Mouse (Mus musculus): ENCODE data around the gene Mitf. TPM values are rescaled to one million over a fixed set of nuclear protein-coding genes. Genes with fewer than 3 reads are reported as not detected.

Gene Mitf
- polyA plus RNA-seq, 2 experiments from 2014 or later = 0.28 to 0.79 TPM

DNA sequence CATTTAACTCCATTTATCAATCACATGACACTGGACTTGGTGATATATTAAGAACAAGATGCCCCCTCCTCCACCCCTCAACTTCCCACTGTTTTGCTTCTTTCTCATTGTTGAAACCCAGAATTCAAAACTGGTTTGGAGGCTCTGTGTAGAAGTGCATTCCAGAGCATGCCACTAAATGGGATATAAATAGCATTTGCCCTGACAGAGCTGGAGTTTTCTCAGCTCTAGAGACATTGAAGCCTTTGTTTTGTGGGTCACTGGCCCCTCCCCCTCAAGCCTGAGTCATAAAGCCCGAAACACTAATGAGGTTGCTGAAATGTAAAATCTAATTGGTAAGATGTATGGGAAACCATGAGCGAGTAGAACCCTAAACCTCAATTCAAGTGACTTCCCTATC lies 76.6 kb downstream of the Mitf start:
- no peak for ATAC-seq

DNA sequence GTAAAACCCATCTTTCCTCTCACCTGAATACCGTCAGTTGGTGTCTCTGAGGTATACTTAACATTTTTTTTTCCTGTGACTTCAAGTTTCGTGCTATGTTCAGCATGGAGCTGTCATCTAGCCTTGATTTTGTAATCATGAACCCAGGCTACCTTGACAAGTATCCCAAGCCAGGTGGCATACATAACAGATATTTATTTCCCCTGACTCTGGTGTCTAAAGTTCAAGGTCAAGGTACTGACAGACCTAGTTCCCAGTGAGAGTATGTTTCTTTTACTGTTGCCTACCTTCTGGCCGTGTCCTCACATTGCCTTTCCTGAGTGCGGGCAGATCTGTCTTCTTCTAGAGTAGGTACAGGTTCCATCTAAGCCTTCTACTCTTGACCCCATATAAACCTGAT lies 78.1 kb downstream of the Mitf start:
- ATAC-seq = no peak

GRCm38 (mm10) chr6:97885606-97886005 lies 78.8 kb downstream of the Mitf start:
- ATAC-seq = no peak

GRCm38 (mm10) chr6:97887893-97888292 lies 81.0 kb downstream of the Mitf start:
- no peak for ATAC-seq

- no peak for ATAC-seq
These were observed 81.7 kb downstream of the Mitf start for GRCm38 (mm10) chr6:97888596-97888995.

DNA sequence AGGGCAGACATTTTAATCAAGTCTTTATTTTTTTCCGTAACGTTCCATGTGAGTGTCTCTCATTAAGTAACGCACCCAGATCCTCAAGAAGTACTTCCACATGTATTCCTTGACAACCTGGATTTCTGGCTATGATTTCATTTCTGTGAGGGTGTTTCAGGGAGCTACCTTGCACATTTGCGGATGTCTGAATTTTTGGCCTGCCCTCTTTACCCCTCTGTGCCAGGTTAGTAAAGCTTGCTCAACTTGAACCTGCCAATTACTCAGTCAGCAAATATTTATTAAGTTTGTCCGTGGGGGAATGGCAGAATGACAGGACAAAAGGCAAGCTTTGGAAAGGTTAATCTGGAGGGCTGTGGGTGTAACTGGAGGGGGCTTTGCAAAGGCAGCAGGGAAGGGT lies 86.7 kb downstream of the Mitf start:
- ATAC-seq = no peak

- ATAC-seq = no peak
These were observed 90.3 kb downstream of the Mitf start for GRCm38 (mm10) chr6:97897191-97897590.

GRCm38 (mm10) chr6:97898085-97898484 lies 91.2 kb downstream of the Mitf start:
- ATAC-seq = no peak

- no peak for ATAC-seq
These were observed 94.7 kb downstream of the Mitf start for GRCm38 (mm10) chr6:97901561-97901960.

DNA sequence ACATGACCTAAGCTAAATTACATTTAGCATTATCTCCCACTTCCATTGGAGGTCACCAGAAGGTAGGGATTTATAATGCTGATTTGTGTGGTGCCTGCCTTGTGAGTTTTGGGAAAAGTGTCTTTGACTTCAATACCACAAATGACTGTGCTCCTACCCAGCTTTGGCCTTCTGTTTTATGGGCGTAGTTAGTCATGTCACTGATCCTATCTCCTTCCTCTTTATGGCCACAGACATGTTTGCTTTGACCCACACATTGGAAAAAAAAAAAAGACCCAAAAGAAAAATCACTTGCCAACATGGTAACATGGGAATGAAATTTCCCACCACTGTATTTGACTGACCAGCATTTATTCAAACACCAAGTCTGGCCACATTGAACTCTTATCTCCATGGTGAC lies 95.4 kb downstream of the Mitf start:
- ATAC-seq = no peak

- ATAC-seq = no peak
These were observed 107.9 kb downstream of the Mitf start for GRCm38 (mm10) chr6:97914768-97915167.

- ATAC-seq = no peak
These were observed 109.6 kb downstream of the Mitf start for GRCm38 (mm10) chr6:97916386-97916903.

- ATAC-seq = no peak
These were observed 111.2 kb downstream of the Mitf start for GRCm38 (mm10) chr6:97918051-97918450.

GRCm38 (mm10) chr6:97918481-97918880 lies 111.6 kb downstream of the Mitf start:
- ATAC-seq = no peak

DNA sequence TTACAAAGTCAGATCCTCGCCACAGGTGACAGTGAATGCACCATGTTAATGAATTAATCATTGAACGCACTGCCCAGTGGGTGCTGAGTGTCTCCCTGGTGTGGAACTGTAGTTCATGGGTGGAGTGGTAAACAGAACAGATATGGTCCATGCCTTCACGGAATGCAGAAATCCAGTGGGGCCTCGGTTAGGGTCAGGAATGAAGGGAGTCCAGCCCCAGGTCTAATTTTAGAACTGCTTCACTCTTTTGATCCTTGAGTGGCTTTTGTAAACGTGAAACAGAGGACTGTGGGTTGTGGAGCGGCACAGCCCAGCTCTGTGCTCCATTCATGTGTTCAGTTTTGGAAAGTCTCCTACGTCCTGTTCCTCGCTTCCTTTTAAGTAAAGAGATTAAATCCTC lies 112.4 kb downstream of the Mitf start:
- ATAC-seq = no peak

DNA sequence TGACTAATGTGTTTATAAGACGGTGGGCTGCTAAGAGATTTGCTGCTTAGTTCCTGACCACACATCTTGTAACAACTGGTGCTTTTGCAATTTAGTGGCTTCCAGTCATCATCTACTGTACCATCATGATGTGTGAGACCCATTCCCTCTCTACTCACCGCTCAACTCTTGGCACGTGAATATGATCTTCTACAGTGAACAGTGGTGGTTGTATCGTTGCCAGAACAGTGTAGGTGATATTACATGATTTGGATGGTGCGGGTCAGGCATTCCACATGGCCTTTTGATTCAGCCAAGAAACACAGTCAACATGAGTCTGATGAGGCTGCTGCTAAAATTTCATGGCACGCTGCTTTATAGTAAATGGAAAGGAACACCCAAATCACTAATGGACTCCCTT lies 114.7 kb downstream of the Mitf start:
- ATAC-seq = no peak

- ATAC-seq = no peak
These were observed 117.4 kb downstream of the Mitf start for GRCm38 (mm10) chr6:97924221-97924620.

DNA sequence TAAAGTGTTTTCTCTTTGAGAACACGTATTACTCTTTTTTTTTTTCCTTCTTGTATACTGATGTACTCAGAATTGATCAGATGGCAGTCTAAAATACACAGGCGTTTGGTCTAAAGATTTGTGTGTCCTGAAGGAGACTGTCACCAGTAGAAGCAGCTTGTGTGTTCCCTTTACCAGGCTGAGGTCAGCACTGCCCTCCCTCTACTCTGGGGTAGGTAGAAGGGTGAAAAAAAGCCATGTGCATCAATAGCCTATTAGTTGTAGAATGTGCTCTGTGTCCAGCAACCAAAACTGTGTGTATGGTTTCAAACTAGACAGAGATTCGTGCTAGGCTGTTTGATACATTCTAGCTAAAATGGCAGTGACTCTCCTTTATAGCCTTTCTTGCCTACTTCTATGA lies 122.2 kb downstream of the Mitf start:
- no peak for ATAC-seq

DNA sequence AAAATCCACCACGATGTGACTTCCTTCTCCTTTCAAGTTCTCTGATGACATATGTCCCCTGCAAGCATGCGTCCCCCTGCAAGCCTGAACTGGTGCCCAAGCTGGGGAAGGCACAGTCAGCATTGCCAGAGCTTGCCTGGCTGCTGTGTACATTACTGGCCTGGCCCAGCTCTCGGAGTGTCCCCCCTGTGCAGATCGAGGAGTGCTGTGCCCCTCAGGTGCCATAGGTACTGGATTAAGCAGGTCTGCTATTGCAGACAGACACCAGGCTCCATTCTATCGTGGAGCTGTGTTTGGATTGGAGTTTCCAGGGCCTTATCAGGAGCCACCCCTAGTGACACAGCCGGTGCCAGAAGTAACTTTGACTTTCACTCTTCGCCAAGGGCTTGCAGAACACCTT lies 122.6 kb downstream of the Mitf start:
- no peak for ATAC-seq

- ATAC-seq = no peak
These were observed 130.3 kb downstream of the Mitf start for GRCm38 (mm10) chr6:97937139-97937538.

DNA sequence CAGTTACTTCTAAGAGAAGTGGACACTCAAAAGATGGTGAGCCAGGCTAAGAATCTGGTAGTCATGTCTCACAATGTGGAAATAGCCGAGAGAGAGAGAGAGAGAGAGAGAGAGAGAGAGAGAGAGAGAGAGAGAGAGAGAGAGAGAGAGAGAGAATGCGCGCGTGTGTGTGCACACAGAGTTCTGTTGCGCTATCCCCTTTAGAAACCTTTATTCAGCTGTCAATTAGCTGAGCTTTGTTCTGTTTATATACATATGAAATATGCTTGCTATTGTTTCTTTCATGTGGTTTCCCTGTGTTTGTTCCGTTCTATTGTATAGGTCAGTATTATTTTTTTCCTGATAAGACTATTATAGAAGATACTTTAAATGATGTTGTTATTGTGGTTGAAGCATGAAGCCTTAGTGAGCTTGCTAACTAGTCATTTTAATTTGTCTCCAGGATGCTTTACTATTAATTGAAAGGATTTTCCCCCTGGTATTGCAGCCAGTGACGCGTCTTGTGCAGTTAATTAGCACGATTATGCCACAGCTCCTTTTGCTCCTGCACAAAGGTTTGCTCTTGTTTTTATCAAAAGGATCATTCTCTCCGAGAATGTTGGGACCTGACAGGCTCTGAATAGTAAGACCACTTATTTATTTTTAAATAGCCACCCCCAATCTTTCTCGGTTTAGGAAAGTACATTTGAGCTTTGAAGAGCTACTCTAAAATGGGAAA lies 131.2 kb downstream of the Mitf start:
- no peak for ATAC-seq

DNA sequence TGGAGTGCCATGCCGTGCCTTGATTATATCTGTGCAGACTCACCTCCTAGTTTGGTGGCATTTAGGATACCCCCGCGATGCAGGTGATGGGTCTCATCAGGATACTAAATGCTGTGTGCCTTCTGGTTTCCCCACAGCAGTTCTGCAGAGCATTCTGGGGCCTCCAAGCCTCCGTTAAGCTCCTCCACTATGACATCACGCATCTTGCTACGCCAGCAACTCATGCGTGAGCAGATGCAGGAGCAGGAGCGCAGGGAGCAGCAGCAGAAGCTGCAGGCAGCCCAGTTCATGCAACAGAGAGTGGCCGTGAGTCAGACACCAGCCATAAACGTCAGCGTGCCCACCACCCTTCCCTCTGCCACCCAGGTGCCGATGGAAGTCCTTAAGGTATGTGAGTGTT lies 134.1 kb downstream of the Mitf start:
- no peak for ATAC-seq

DNA sequence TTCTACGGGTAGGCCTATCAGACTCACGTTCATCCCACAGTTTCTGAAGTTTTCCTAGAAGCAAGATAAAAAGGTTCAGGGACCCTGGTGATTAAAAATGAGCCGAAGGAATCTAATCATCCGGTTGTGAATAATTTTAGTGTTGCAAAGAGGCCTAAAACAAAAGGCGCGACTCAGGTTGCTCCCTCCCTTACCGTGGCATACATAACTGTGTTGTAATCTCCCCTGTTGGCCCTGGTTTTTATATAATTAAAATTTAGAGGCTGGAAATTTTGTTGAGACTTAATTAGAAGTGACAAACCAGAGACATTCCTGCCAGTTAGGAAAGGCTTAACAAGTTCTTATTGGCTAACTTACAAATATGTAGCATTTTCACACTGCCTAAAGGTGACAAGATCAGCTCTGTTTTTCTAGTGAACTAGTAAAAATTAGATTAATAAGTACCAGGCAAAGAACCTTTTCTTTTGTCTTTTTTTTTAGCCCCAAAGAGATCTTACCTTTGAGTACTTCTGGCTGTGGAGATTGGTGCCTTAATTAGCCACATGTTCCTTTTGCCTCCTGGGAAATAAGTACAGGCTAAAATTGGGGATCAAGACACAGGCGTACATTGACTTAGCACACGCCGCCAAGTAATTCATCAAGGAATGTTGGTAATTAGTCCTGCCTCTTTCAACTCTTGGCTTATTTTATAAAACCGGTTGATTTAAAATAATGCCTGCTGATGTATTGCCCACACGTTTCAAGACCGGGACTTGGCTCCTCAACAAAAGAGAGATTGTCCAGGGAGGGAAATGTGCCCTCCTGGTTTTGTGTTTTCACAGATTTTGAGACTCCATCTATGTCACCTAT lies 143.4 kb downstream of the Mitf start:
- no peak for ATAC-seq

DNA sequence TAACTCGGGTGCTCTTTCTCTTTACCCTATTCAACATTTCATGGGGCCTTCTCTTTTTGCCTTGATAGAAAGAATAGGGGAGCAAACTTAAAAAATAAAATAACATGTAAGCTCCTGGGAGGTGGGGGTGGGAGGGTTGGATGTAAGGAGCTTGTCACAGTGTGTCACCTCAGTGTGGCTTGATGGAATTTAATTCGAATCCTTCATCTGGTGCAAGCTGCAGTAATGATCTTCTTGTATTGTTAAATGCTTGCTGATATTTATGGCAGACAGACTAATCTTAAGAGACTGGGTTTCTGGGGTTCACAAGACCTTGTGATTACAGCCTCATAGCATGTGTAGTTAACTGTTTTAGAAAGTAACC lies 144.0 kb downstream of the Mitf start:
- no peak for ATAC-seq

All from CD4-positive, CD25-positive, alpha-beta regulatory T cell, adult 4 months (primary cell).